Mouse (Mus musculus): ENCODE results near the gene Itpka.

DNA sequence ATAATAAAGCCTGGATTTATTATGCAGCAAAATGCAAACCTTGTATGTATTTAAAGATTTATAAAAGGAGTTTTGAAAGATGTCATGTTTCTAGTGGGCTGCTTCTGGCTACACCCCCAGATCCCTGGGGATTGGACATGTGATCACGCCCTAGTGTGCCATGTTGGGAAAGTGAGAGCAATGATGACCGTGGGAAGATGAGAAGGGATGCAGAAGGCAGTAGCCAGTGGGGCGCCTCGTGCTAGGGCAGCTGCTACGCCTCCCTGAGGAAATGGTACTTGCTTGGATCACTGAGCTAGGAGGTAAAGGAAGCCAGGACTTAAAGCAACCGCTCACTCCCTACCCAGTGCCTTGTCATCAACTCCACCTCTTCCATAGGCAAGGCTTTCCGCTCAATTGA is 5.4 kb downstream of the Itpka start:
- TF ChIP-seq POU5F1 (IDR thresholded peaks at IDR 0.05; ENCODE audit: borderline replicate concordance, low read length) (no peak), CTCF (conservative IDR thresholded peaks at IDR 0.05; ENCODE audit: low read length) (no peak), NANOG (IDR thresholded peaks at IDR 0.05; ENCODE audit: borderline replicate concordance, low read length) (no peak)

Data from E14TG2a.4 (cell line).